20 mouse cellular contexts compared by ENCODE assay signal in the genomic region with DNA sequence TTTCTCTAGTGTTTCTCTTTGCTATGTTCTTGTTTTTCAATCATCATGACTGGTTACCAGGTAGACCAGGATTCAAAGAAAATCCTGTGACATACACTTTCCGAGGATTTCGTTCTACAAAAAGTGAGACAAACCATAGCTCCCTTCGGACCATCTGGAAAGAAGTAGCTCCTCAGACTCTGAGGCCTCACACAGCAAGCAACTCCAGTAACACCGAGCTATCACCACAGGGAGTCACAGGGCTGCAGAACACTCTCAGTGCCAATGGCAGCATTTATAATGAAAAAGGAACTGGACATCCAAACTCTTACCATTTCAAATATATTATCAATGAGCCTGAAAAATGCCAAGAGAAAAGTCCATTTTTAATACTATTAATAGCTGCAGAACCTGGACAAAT. TPM values are rescaled to one million over a fixed set of nuclear protein-coding genes. Genes with fewer than 3 reads are reported as not detected.
A peak's percentile ranks its signal among the peaks of the same experiment; 100 is the strongest.
DNase-seq lines count a peak whose midpoint lies in the region; ATAC-seq and TF ChIP-seq lines count a peak whose summit lies in the region.
"Had no signal": no experiment of that assay in that cellular context is flagged by ENCODE, and none has a peak within 500 bp of the region (broad histone marks: within the 10 kb centered on the region; RNA-seq: fewer than 3 reads in every experiment).

No protein-coding gene starts in this region.

- peak overlapping the region; percentile 23; the same call in 1 of the 2 replicates for H3K4me2 ChIP-seq in forebrain, postnatal 0 days (ENCODE audit: low read depth)
- no peak overlapping the region for H3K4me2 ChIP-seq in forebrain, embryonic 15.5 days (replicated peaks)
- H3K4me2 ChIP-seq in neural tube, embryonic 15.5 days: peak overlapping the region; percentile 44
- H3K4me2 ChIP-seq: embryonic facial prominence, embryonic 13.5 days had no signal

- intact Hi-C loops in left cerebral cortex, adult 2 months (cut with DNase I): loop anchor here (10.0 kb wide), 2 partner anchors 1201 to 1681 kb away; no protein-coding TSS in a partner anchor
- intact Hi-C loops in heart, postnatal 14 days (cut with DNase I): loop anchor here (10.0 kb wide), 2 partner anchors 341 to 751 kb away; no protein-coding TSS in a partner anchor

- H3K36me3 ChIP-seq in forebrain, postnatal 0 days (ENCODE audit: insufficient read depth): peaks cover 19% of the 10 kb centered on the region; the same call in 1 of the 2 replicates
- H3K36me3 ChIP-seq in forebrain, embryonic 15.5 days: peaks cover 14% of the 10 kb centered on the region; the same call in 1 of the 2 replicates
- H3K36me3 ChIP-seq in neural tube, embryonic 15.5 days: peaks cover 7% of the 10 kb centered on the region; the same call in 1 of the 2 replicates

- H3K4me3 ChIP-seq in forebrain, postnatal 0 days (ENCODE audit: low read depth, low read length): no peak overlapping the region
- H3K4me3 ChIP-seq in forebrain, embryonic 15.5 days: no peak overlapping the region
- H3K4me3 ChIP-seq in left cerebral cortex, adult 2 months: peak overlapping the region; percentile 66
- no peak overlapping the region for H3K4me3 ChIP-seq in neural tube, embryonic 15.5 days (replicated peaks)
- H3K4me3 ChIP-seq: embryonic facial prominence, embryonic 13.5 days; heart, adult 2 months; limb, embryonic 10.5 days; megakaryocyte, embryonic 14.5 days had no signal

- no peak overlapping the region for H3K9ac ChIP-seq in forebrain, postnatal 0 days
- no peak overlapping the region for H3K9ac ChIP-seq in forebrain, embryonic 15.5 days (replicated peaks)
- no peak overlapping the region for H3K9ac ChIP-seq in neural tube, embryonic 15.5 days (replicated peaks)
- H3K9ac ChIP-seq: embryonic facial prominence, embryonic 13.5 days; liver, postnatal 0 days had no signal

- 74% methylated on average over 4 of the region's 4 CpGs for WGBS in forebrain, postnatal 0 days
- WGBS in forebrain, embryonic 15.5 days: 75% methylated on average over 4 of the region's 4 CpGs
- 78% methylated on average over 4 of the region's 4 CpGs for WGBS in neural tube, embryonic 15.5 days

- H3K9me3 ChIP-seq in forebrain, postnatal 0 days (ENCODE audit: low read length): no peaks in the 10 kb centered on the region
- H3K9me3 ChIP-seq in forebrain, embryonic 15.5 days: no peaks in the 10 kb centered on the region
- no peaks in the 10 kb centered on the region for H3K9me3 ChIP-seq in neural tube, embryonic 15.5 days (replicated peaks)
- H3K9me3 ChIP-seq: embryonic facial prominence, embryonic 13.5 days; limb, embryonic 10.5 days; megakaryocyte, embryonic 14.5 days had no signal

- ATAC-seq in forebrain, postnatal 0 days: no peak
- no peak for ATAC-seq in forebrain, embryonic 15.5 days (replicated peaks)
- ATAC-seq in neural tube, embryonic 15.5 days (ENCODE audit: low FRiP score): no peak
- ATAC-seq: intestine, embryonic 16.5 days; liver, postnatal 0 days had no signal

- peak overlapping the region; percentile 40; the same call in 1 of the 2 replicates for H3K27ac ChIP-seq in forebrain, postnatal 0 days (ENCODE audit: low read depth, low read length)
- no peak overlapping the region for H3K27ac ChIP-seq in forebrain, embryonic 15.5 days (replicated peaks)
- peak overlapping the region; percentile 6; the same call in 1 of the 2 replicates for H3K27ac ChIP-seq in left cerebral cortex, adult 2 months
- no peak overlapping the region for H3K27ac ChIP-seq in neural tube, embryonic 15.5 days (replicated peaks)
- H3K27ac ChIP-seq: embryonic facial prominence, embryonic 13.5 days; heart, adult 2 months; limb, embryonic 10.5 days; stomach, postnatal 0 days had no signal

- no peak for TF ChIP-seq CTCF in forebrain, postnatal 0 days (IDR thresholded peaks at IDR 0.05; ENCODE audit: low read depth)
- no peak for TF ChIP-seq CTCF in left cerebral cortex, adult 2 months (IDR thresholded peaks at IDR 0.05)

- no peaks in the 10 kb centered on the region for H3K4me1 ChIP-seq in forebrain, postnatal 0 days (ENCODE audit: insufficient read depth)
- H3K4me1 ChIP-seq in forebrain, embryonic 15.5 days: peaks cover 8% of the 10 kb centered on the region; the same call in 1 of the 2 replicates
- peaks cover 13% of the 10 kb centered on the region for H3K4me1 ChIP-seq in neural tube, embryonic 15.5 days
- H3K4me1 ChIP-seq: embryonic facial prominence, embryonic 13.5 days; limb, embryonic 10.5 days had no signal

- H3K27me3 ChIP-seq in forebrain, postnatal 0 days (ENCODE audit: insufficient read depth, low read length): no peaks in the 10 kb centered on the region
- no peaks in the 10 kb centered on the region for H3K27me3 ChIP-seq in forebrain, embryonic 15.5 days
- no peaks in the 10 kb centered on the region for H3K27me3 ChIP-seq in neural tube, embryonic 15.5 days (replicated peaks)
- H3K27me3 ChIP-seq: embryonic facial prominence, embryonic 13.5 days; megakaryocyte, embryonic 14.5 days had no signal

- DNase-seq in forebrain, postnatal 0 days: no peak
- no peak for DNase-seq in left cerebral cortex, adult 2 months (ENCODE audit: extremely low spot score in 1 of 2, low spot score in 2 of 2)
- no peak for DNase-seq in left cerebral cortex, adult 8-10 months (ENCODE audit: low spot score in 2 of 2)
- DNase-seq in retina, postnatal 1 day: peak; percentile 13
- DNase-seq in retina, embryonic 14.5 days (ENCODE audit: low spot score): no peak
- DNase-seq in heart, postnatal 14 days: no peak
- DNase-seq: gastrocnemius, postnatal 10 days; heart, adult 2 months; heart, postnatal 4 days; kidney, postnatal 36 days; liver, postnatal 0 days; lung, postnatal 14 days had no signal

RNA-seq across cellular contexts. Expression of gene B3galt2, which starts 5.8 kb away (rescaled TPM):
- 25.6 and 28.1 TPM in 2 replicates for total RNA-seq in forebrain, postnatal 0 days (2014; rRNA removed)
- polyA plus RNA-seq in forebrain, postnatal 0 days (2015; fragmentation: Nextera tagmentation; extraction: Ambion mirVana): 7.2 and 8.1 TPM in 2 replicates
- polyA plus RNA-seq in forebrain, embryonic 15.5 days (2015; fragmentation: Nextera tagmentation; extraction: Ambion mirVana): 6.8 and 7.6 TPM in 2 replicates
- 10 to 100 TPM; 15.3 to 18.9 TPM for total RNA-seq in left cerebral cortex, adult 2 months (2021)
- 10 to 100 TPM; 15.1 to 19.3 (median 17.1) TPM for total RNA-seq in left cerebral cortex, adult 8-10 months (2022)
- polyA plus RNA-seq in neural tube, embryonic 15.5 days (2015; fragmentation: Nextera tagmentation; extraction: Ambion mirVana): 5.8 and 7.4 TPM in 2 replicates
- under 1 TPM; 0.46 to 0.69 TPM for total RNA-seq in heart, postnatal 14 days (2021)
- polyA plus RNA-seq: liver, adult 2 months had no signal

RNA-seq across cellular contexts. Expression of gene Cdc73, which starts 56.5 kb away (rescaled TPM):
- 8.3 and 10.9 TPM in 2 replicates for total RNA-seq in forebrain, postnatal 0 days (2014; rRNA removed)
- polyA plus RNA-seq in forebrain, postnatal 0 days (2015; fragmentation: Nextera tagmentation; extraction: Ambion mirVana): 8.9 and 11.2 TPM in 2 replicates
- 25.8 and 31.0 TPM in 2 replicates for polyA plus RNA-seq in forebrain, embryonic 15.5 days (2015; fragmentation: Nextera tagmentation; extraction: Ambion mirVana)
- 10 to 100 TPM; 63.8 to 65.5 TPM for total RNA-seq in left cerebral cortex, adult 2 months (2021)
- 10 to 100 TPM; 63.6 to 78.8 (median 68.0) TPM for total RNA-seq in left cerebral cortex, adult 8-10 months (2022)
- 17.9 and 19.9 TPM in 2 replicates for polyA plus RNA-seq in neural tube, embryonic 15.5 days (2015; fragmentation: Nextera tagmentation; extraction: Ambion mirVana)
- total RNA-seq in heart, postnatal 14 days (2021): 10 to 100 TPM; 50.5 to 55.3 TPM

Comparison
In these comparisons a context has a peak if more than half of its experiments do, and no peak if none do; other contexts are left out.
1. H3K27ac ChIP-seq: peak in forebrain, postnatal 0 days (single experiment) and left cerebral cortex, adult 2 months (single experiment); none in forebrain, embryonic 15.5 days (single experiment) and neural tube, embryonic 15.5 days (single experiment).
2. RNA of gene B3galt2, which starts 5.8 kb away (total RNA-seq): 25.6 to 28.1 TPM in forebrain, postnatal 0 days, 15.3 to 18.9 TPM in left cerebral cortex, adult 2 months and 15.1 to 19.3 TPM in left cerebral cortex, adult 8-10 months; 0.46 to 0.69 TPM in heart, postnatal 14 days; every median in the first group is over 4 times any median in the second.